Mouse (Mus musculus): Measurements from ENCODE around the gene Prdm1.

DNA sequence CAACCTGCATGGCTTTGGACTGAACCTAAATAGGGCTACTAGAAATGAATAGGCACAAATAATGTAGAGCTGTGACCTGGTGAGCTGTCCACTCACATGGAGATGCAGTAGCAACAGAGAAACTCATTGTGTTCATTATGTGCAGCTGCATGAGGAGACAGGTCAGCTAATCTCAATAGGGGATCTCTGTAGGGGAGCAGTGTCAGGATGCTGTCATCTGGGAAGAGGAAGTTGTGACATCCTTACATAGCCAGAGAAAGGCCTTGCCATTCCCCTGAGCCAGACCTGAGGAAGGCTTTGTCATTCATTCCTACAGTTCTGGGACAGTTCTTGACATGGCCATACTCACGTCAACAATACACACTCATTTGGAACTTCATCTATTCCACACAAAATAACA lies 25.3 kb upstream of the Prdm1 start:
- TF ChIP-seq ZNF384 (IDR thresholded peaks at IDR 0.05; ENCODE audit: low read depth, low read length): no peak
- TF ChIP-seq ZC3H11A (IDR thresholded peaks at IDR 0.05; ENCODE audit: borderline replicate concordance, low read depth, low read length): no peak
- TF ChIP-seq HCFC1 (IDR thresholded peaks at IDR 0.05; ENCODE audit: borderline replicate concordance, insufficient read depth, low read length): no peak
- TF ChIP-seq MAFK (IDR thresholded peaks at IDR 0.05; ENCODE audit: insufficient read depth, low read depth, low read length): no peak
